Mouse (Mus musculus) bone marrow macrophage, adult 2 months (primary cell): Measurements from ENCODE around the gene Il22ra1. TPM values are rescaled to one million over a fixed set of nuclear protein-coding genes. Genes with fewer than 3 reads are reported as not detected.

ENCODE experiments used
- H3K27ac ChIP-seq: 2 replicates; pipeline ENCODE4 v1.5.1; 2012; ENCODE audit warnings: low read depth, low read length; ENCODE audit not compliant: insufficient read depth
- H3K4me1 ChIP-seq: 2 replicates; pipeline ENCODE4 v1.6.1; 2012; ENCODE audit warnings: low read length; ENCODE audit not compliant: control insufficient read depth, insufficient read depth
- H3K4me3 ChIP-seq: 2 replicates; pipeline ENCODE4 v1.5.1; 2012; ENCODE audit warnings: mild to moderate bottlenecking, low read length, moderate library complexity; ENCODE audit not compliant: insufficient read depth
- CTCF ChIP-seq: IDR thresholded peaks from 2 replicates; pipeline ENCODE4 v1.5.1; 2012; ENCODE audit warnings: low read depth, mild to moderate bottlenecking, low read length, moderate library complexity
- POLR2A ChIP-seq: IDR thresholded peaks from 2 replicates; pipeline ENCODE4 v1.6.1; 2012; ENCODE audit warnings: mild to moderate bottlenecking, low read depth, low read length, borderline replicate concordance
- polyA plus RNA-seq: library from polyadenylated mRNA; stranded (reverse); fragments of >200 nt; gene quantifications from 2 replicates; pipeline ENCODE4 v1.2.4, GENCODE M21; 2012; ENCODE audit not compliant: missing spikeins, insufficient read depth, insufficient read length

Gene Il22ra1
- not detected in 2 replicates for polyA plus RNA-seq

GRCm38 (mm10) chr4:135727817-135728216, at the start of gene Il22ra1:
Gene Il22ra1 (plus strand): TSS chr4:135728172.
- TF ChIP-seq CTCF (no peak), POLR2A (no peak)

GRCm38 (mm10) chr4:135679316-135679715, 48.7 kb upstream of the Il22ra1 start:
- H3K27ac ChIP-seq, result no peak overlapping the region
- H3K4me3 ChIP-seq, result no peak overlapping the region
- peaks cover 31% of the 10 kb centered on the region for H3K4me1 ChIP-seq
- no peak for TF ChIP-seq CTCF
- TF ChIP-seq POLR2A, result no peak

More at GRCm38 (mm10) chr4:135727817-135728216, at the start of gene Il22ra1:
- H3K4me1 ChIP-seq, result no peaks in the 10 kb centered on the region
- H3K27ac ChIP-seq, result no peak within 1 kb of the TSS
- H3K4me3 ChIP-seq, result no peak within 1 kb of the TSS

- no peak overlapping the region for H3K4me3 ChIP-seq
- H3K27ac ChIP-seq, result no peak overlapping the region
- H3K4me1 ChIP-seq, result peaks cover 11% of the 10 kb centered on the region
- TF ChIP-seq CTCF (no peak), POLR2A (no peak)
Measured at GRCm38 (mm10) chr4:135681789-135682188, 46.2 kb upstream of the Il22ra1 start.

- Histone ChIP-seq H3K4me3 (no peak overlapping the region), H3K27ac (no peak overlapping the region), H3K4me1 (peaks cover 9% of the 10 kb centered on the region)
- TF ChIP-seq POLR2A, result no peak
- TF ChIP-seq CTCF, result peak; percentile 16; the same call in 1 of the 2 replicates
Measured at GRCm38 (mm10) chr4:135683553-135683952, 44.4 kb upstream of the Il22ra1 start.

- Histone ChIP-seq H3K4me3 (no peak overlapping the region), H3K27ac (no peak overlapping the region), H3K4me1 (peaks cover 6% of the 10 kb centered on the region; the same call in 1 of the 2 replicates)
- no peak for TF ChIP-seq CTCF
- no peak for TF ChIP-seq POLR2A
Measured at GRCm38 (mm10) chr4:135684731-135685130, 43.2 kb upstream of the Il22ra1 start.

GRCm38 (mm10) chr4:135685906-135686567, 41.9 kb upstream of the Il22ra1 start, which contains the start of gene Ifnlr1:
Gene Ifnlr1 (plus strand): TSS chr4:135686287.
- TF ChIP-seq CTCF (no peak), POLR2A (no peak)
- Histone ChIP-seq H3K27ac (no peak within 1 kb of the TSS), H3K4me1 (no peaks in the 10 kb centered on the region), H3K4me3 (peak within 1 kb of the TSS; percentile 48)

GRCm38 (mm10) chr4:135686568-135686953, 41.4 kb upstream of the Il22ra1 start:
- no peak for TF ChIP-seq CTCF
- no peak for TF ChIP-seq POLR2A
- peak overlapping the region; percentile 48 for H3K4me3 ChIP-seq
- H3K27ac ChIP-seq, result no peak overlapping the region
- H3K4me1 ChIP-seq, result no peaks in the 10 kb centered on the region

- TF ChIP-seq POLR2A, result no peak
- no peak for TF ChIP-seq CTCF
- H3K27ac ChIP-seq, result no peak overlapping the region
- H3K4me3 ChIP-seq, result no peak overlapping the region
- no peaks in the 10 kb centered on the region for H3K4me1 ChIP-seq
Measured at GRCm38 (mm10) chr4:135689797-135690196, 38.2 kb upstream of the Il22ra1 start.

GRCm38 (mm10) chr4:135690241-135690640, 37.7 kb upstream of the Il22ra1 start:
- TF ChIP-seq CTCF (no peak), POLR2A (no peak)
- no peaks in the 10 kb centered on the region for H3K4me1 ChIP-seq
- no peak overlapping the region for H3K4me3 ChIP-seq
- H3K27ac ChIP-seq, result no peak overlapping the region

GRCm38 (mm10) chr4:135692916-135693315, 35.1 kb upstream of the Il22ra1 start:
- Histone ChIP-seq H3K4me3 (no peak overlapping the region), H3K4me1 (no peaks in the 10 kb centered on the region), H3K27ac (no peak overlapping the region)
- no peak for TF ChIP-seq CTCF
- no peak for TF ChIP-seq POLR2A
